10 mouse cellular contexts compared by ENCODE assay signal in the genomic region with DNA sequence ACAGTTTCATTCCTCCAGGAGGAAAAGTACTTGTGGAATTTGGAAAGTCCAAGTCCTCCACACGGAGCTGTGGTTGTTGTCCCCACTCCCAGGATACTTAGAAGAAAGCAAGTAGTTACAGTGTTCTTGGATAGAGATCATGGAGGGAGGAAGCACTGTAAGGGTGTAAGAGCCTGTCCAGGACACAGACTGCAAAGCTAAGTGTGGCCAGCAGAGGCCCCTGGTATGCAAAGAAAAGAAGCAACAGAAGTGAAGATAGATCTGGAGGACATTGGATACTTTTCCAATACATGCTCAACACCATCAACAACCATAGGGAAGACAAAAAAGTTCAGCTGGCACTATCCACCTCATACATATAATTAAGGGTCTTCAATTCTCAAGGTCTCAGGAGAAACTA.
A peak's percentile ranks its signal among the peaks of the same experiment; 100 is the strongest.
DNase-seq lines count a peak whose midpoint lies in the region; ATAC-seq and TF ChIP-seq lines count a peak whose summit lies in the region.
"Had no signal": no experiment of that assay in that cellular context is flagged by ENCODE, and none has a peak within 500 bp of the region (broad histone marks: within the 10 kb centered on the region; RNA-seq: fewer than 3 reads in every experiment).

No protein-coding gene starts in this region.

- WGBS in forebrain, embryonic 14.5 days = 42% methylated on average over 1 of the region's 1 CpGs
- WGBS in forebrain, postnatal 0 days = 60% methylated on average over 1 of the region's 1 CpGs

- H3K27me3 ChIP-seq in C2C12 (ENCODE audit: control insufficient read depth, insufficient read depth, insufficient read length) = no peaks in the 10 kb centered on the region
- H3K27me3 ChIP-seq in forebrain, embryonic 14.5 days (replicated peaks; ENCODE audit: control insufficient read depth, insufficient read depth, low read length) = no peaks in the 10 kb centered on the region
- no peaks in the 10 kb centered on the region for H3K27me3 ChIP-seq in forebrain, postnatal 0 days (ENCODE audit: insufficient read depth, low read length)
- H3K27me3 ChIP-seq: liver, embryonic 13.5 days had no signal

- H3K36me3 ChIP-seq in C2C12 (ENCODE audit: control insufficient read depth, insufficient read depth) = no peaks in the 10 kb centered on the region
- no peaks in the 10 kb centered on the region for H3K36me3 ChIP-seq in forebrain, embryonic 14.5 days (ENCODE audit: control insufficient read depth, insufficient read depth, low read length)
- no peaks in the 10 kb centered on the region for H3K36me3 ChIP-seq in forebrain, postnatal 0 days (ENCODE audit: insufficient read depth)
- H3K36me3 ChIP-seq: liver, embryonic 13.5 days had no signal

- no peak overlapping the region for H3K27ac ChIP-seq in forebrain, embryonic 14.5 days (ENCODE audit: low read depth, low read length)
- H3K27ac ChIP-seq in forebrain, postnatal 0 days (ENCODE audit: low read depth, low read length) = no peak overlapping the region
- H3K27ac ChIP-seq: liver, embryonic 13.5 days had no signal

- no peak overlapping the region for H3ac ChIP-seq in C2C12 (ENCODE audit: control insufficient read depth, insufficient read length, low read depth)

- DNase-seq in gastrocnemius, postnatal 14 days = peak; percentile 5
- DNase-seq in gastrocnemius, postnatal 10 days = no peak
- peak; percentile 4 for DNase-seq in brain, embryonic 14.5 days (ENCODE audit: low read depth)
- DNase-seq in kidney, postnatal 14 days = peak; percentile 12
- DNase-seq in forebrain, embryonic 14.5 days (ENCODE audit: low spot score) = no peak
- DNase-seq in spleen, postnatal 4 days (ENCODE audit: low spot score in 2 of 2) = no peak
- DNase-seq in forebrain, postnatal 0 days = no peak
- DNase-seq: liver, embryonic 13.5 days had no signal

- no peak overlapping the region for H3K9ac ChIP-seq in forebrain, embryonic 14.5 days (ENCODE audit: low read length)
- H3K9ac ChIP-seq in forebrain, postnatal 0 days = no peak overlapping the region
- H3K9ac ChIP-seq: liver, embryonic 13.5 days had no signal

- no peaks in the 10 kb centered on the region for H3K9me3 ChIP-seq in forebrain, embryonic 14.5 days (replicated peaks; ENCODE audit: control insufficient read depth, low read length)
- no peaks in the 10 kb centered on the region for H3K9me3 ChIP-seq in forebrain, postnatal 0 days (ENCODE audit: low read length)
- H3K9me3 ChIP-seq: liver, embryonic 13.5 days had no signal

- ATAC-seq in forebrain, embryonic 14.5 days = no peak
- ATAC-seq in forebrain, postnatal 0 days = no peak

- H3K79me3 ChIP-seq in C2C12 (ENCODE audit: low read depth) = no peaks in the 10 kb centered on the region

- no peaks in the 10 kb centered on the region for H3K79me2 ChIP-seq in C2C12 (ENCODE audit: control insufficient read depth, insufficient read depth)

- TF ChIP-seq POLR2A in brain, embryonic 14.5 days (IDR thresholded peaks at IDR 0.05; ENCODE audit: borderline replicate concordance, extremely low read depth, insufficient read depth, insufficient read length, poor library complexity, severe bottlenecking) = no peak

- H3K4me1 ChIP-seq in forebrain, embryonic 14.5 days (ENCODE audit: control insufficient read depth, insufficient read depth, low read length) = no peaks in the 10 kb centered on the region
- H3K4me1 ChIP-seq in forebrain, postnatal 0 days (ENCODE audit: insufficient read depth) = no peaks in the 10 kb centered on the region
- H3K4me1 ChIP-seq: liver, embryonic 13.5 days had no signal

- intact Hi-C loops in gastrocnemius, postnatal 14 days (cut with DNase I; ENCODE audit: low total_unique reads) = no loop called here

- no peak overlapping the region for H3K4me2 ChIP-seq in forebrain, embryonic 14.5 days (ENCODE audit: low read length)
- H3K4me2 ChIP-seq in forebrain, postnatal 0 days (ENCODE audit: low read depth) = no peak overlapping the region
- H3K4me2 ChIP-seq: liver, embryonic 13.5 days had no signal

- no peak overlapping the region for H3K4me3 ChIP-seq in C2C12 (ENCODE audit: insufficient read depth, poor library complexity, severe bottlenecking)
- H3K4me3 ChIP-seq in forebrain, embryonic 14.5 days (ENCODE audit: low read depth, low read length) = no peak overlapping the region
- no peak overlapping the region for H3K4me3 ChIP-seq in forebrain, postnatal 0 days (ENCODE audit: low read depth, low read length)
- H3K4me3 ChIP-seq: erythroblast, embryonic 14.5 days; liver, embryonic 13.5 days had no signal

- peak; percentile 22 for TF ChIP-seq CTCF in C2C12 (IDR thresholded peaks at IDR 0.05; ENCODE audit: control insufficient read depth, insufficient read depth, insufficient read length)
- TF ChIP-seq CTCF in brain, embryonic 14.5 days (IDR thresholded peaks at IDR 0.05; ENCODE audit: borderline replicate concordance, extremely low read depth, insufficient read depth, insufficient read length) = peak; percentile 16; the same call in 1 of the 2 replicates
- TF ChIP-seq CTCF in forebrain, postnatal 0 days (IDR thresholded peaks at IDR 0.05; ENCODE audit: low read depth) = no peak

TF ChIP-seq in C2C12, 6 proteins besides CTCF, POLR2A, EP300 and RAD21:
- TF ChIP-seq MYOG (IDR thresholded peaks at IDR 0.05; ENCODE audit: control insufficient read depth, extremely low read depth, insufficient read length) (no peak), FOSL1 (IDR thresholded peaks at IDR 0.05; ENCODE audit: insufficient read depth, low read length, poor library complexity, severe bottlenecking) (no peak), CEBPB (IDR thresholded peaks at IDR 0.05; ENCODE audit: low read depth) (no peak), USF1 (IDR thresholded peaks at IDR 0.05; ENCODE audit: low read depth) (no peak), MAX (IDR thresholded peaks at IDR 0.05) (no peak), MYOD1 (IDR thresholded peaks at IDR 0.05; ENCODE audit: control insufficient read depth, insufficient read length, low read depth) (no peak)

Comparison
In these comparisons a context has a peak if more than half of its experiments do, and no peak if none do; other contexts are left out.
1. DNase-seq: peak in gastrocnemius, postnatal 14 days (single experiment), brain, embryonic 14.5 days (single experiment) and kidney, postnatal 14 days (single experiment); none in gastrocnemius, postnatal 10 days (single experiment), forebrain, embryonic 14.5 days (single experiment), spleen, postnatal 4 days (0 of 2) and forebrain, postnatal 0 days (single experiment).